Mouse (Mus musculus) G1E (cell line): ENCODE results near the gene Pkp4.

ENCODE experiments used
- CTCF ChIP-seq: IDR thresholded peaks from 2 replicates; pipeline ENCODE4 v1.5.1; 2012; ENCODE audit warnings: low read depth, low read length, inconsistent platforms, mixed read lengths
- TAL1 ChIP-seq: conservative IDR thresholded peaks from 2 replicates; pipeline ENCODE4 v1.6.1; 2012; ENCODE audit warnings: low read depth, low read length, inconsistent platforms, mixed read lengths

- TF ChIP-seq CTCF (no peak), TAL1 (no peak)
These were observed 124.9 kb downstream of the Pkp4 start for GRCm38 (mm10) chr2:59285581-59285980.
